Mouse (Mus musculus) gastrocnemius, adult 18-20 months (tissue): Measurements from ENCODE around the gene Fam168a. TPM values are rescaled to one million over a fixed set of nuclear protein-coding genes. Genes with fewer than 3 reads are reported as not detected.

Source experiments
- DNase-seq: peaks from one replicate; pipeline ENCODE4 v3.0.0; 2021; ENCODE audit warnings: low spot score
- total RNA-seq, 2 experiments: library from RNA; stranded (reverse); gene quantifications; 2 replicates each; pipeline ENCODE4 v1.2.3; 2021

Fam168a gene
- total RNA-seq, 2 experiments from 2014 or later = 38.8 to 43.5 TPM

GRCm38 (mm10) chr7:100770669-100771341 is 64.4 kb downstream of the Fam168a start:
- no peak for DNase-seq

- no peak for DNase-seq
Measured at GRCm38 (mm10) chr7:100774189-100774588, 67.8 kb downstream of the Fam168a start.

- no peak for DNase-seq
Measured at GRCm38 (mm10) chr7:100775810-100776209, 69.4 kb downstream of the Fam168a start.

DNA sequence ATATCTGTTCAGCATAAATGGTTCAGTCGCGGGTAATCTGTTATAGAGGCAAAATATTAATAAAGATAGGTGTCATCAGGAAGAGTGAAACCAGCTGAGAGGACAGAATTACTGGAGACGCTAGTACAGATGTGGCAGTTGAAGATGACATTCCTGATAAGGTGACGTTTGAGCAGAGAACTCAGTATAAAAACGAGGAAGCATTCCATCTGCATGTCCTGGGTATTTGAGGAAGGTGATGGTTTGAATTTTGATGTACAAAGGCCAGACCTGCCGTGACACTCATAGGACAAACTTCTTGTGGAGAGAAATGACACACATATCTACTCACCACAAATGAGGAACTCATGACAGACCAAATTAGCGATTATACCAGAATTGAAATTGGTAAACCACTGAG is 73.8 kb downstream of the Fam168a start:
- no peak for DNase-seq

GRCm38 (mm10) chr7:100784650-100785049 is 78.2 kb downstream of the Fam168a start:
- no peak for DNase-seq

DNA sequence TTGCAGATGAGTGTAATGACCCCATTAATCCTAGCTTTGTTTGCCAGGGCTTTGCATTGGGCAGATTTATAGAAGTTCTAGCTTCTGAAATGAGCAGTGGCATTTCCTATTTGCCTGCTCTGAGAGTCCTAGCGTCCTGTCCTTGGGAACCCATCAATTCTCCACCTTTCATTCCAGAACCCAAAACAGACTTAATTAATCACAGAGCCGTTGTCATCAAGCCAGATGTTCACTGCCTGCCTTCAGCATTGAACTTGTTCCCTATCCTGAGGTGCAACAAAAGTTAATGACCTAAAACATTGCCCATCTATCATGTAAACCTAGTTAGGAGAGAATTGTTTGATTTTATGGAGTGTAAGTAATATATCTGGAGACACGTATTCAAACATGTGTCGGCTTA is 79.0 kb downstream of the Fam168a start:
- no peak for DNase-seq

DNA sequence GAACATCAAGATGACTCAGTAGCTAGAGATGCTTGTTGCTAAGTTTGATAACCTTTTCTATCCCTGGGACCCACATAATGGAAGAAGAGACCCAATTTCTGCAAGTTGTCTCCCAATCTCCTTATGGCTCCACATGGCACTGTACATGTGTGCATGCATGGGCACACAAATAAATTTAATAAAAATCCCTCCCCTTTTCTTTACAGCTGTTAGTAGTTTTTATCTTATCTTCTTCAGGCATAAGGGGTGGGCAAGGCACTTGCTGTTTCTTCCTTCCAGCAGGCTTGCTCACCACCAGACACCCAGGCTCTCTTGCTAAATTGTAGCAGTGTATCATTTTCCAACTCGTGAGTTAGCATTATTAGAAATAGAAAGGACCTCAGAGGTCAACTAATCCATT is 79.6 kb downstream of the Fam168a start:
- no peak for DNase-seq

DNA sequence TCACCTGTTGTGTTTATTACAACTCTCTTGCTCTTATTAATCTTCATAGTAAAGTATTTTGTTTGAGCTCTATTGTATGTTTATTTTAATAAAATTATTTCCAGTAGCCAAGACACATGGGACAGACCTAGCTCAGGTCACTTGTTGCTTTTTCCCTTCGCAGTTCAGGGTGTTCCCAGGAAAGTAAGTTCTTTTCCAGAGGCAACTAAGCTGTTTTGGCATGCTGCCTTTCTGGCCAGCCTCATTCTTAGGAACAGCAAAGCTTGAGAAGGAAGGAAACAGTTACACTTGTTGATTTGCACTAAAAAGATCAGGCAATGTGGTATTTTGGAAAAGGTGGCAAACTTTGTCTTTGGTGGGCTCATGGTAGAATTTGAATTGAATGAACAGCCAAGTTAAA is 81.9 kb downstream of the Fam168a start:
- DNase-seq = peak; percentile 61

DNA sequence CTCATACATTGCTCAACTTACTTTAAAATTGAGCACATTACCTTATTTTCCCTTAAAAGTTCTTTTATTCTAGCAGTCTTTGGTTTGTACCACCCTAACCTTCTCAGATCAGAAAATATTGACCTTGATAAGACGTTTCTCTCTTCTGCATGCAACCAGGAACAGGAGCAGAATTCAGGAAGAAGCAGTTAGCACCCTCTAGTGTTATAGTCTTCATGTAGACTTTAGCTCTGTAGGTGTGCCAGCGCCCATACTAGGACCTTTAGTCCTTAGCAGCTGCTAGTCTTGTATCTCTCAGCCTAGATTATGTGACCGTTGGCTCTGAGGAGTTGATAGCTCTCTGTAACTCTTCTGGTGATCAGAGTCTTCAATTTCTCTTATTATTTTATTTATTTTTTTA is 92.4 kb downstream of the Fam168a start:
- peak; percentile 29 for DNase-seq

DNA sequence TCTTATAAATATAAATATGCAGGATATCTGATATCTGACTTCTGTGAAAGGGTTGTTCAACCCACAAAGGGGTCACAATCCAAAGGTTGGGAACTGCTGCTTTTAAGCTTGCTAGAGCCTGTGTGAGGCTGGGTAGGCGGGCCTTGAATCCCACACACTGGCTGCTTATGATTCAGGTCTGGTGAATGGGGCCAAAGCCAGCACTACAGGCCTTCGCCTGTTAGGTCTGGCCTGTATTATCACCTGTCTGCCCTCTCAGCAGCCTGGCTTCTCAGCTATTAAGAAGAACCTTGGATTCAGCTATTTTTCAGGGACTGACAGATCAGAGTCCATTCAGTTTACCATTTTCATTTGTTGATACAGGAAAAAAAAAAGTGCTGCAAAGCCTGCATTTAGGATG is 99.0 kb downstream of the Fam168a start:
- DNase-seq = no peak

DNA sequence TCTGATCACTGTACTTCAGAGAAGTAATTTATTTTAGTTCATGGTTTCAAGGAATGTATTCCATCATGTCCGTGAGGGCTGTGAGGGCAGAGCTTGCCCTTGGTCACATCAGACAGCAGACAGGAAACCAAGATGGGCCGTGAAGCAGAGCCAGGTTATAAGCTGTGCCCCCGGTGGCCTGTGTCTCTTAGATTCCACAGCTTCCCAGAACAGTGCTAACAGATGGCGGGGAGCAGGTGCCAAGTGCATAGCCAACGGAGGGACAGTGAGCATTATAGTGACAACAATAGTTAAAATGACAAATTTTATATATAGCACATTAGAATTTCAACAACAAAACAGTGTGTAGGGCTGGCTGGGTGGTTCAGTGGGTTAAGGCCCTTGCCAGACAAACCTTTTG is 105.5 kb downstream of the Fam168a start:
- no peak for DNase-seq

- no peak for DNase-seq
Measured at GRCm38 (mm10) chr7:100812641-100813040, 106.2 kb downstream of the Fam168a start.

DNA sequence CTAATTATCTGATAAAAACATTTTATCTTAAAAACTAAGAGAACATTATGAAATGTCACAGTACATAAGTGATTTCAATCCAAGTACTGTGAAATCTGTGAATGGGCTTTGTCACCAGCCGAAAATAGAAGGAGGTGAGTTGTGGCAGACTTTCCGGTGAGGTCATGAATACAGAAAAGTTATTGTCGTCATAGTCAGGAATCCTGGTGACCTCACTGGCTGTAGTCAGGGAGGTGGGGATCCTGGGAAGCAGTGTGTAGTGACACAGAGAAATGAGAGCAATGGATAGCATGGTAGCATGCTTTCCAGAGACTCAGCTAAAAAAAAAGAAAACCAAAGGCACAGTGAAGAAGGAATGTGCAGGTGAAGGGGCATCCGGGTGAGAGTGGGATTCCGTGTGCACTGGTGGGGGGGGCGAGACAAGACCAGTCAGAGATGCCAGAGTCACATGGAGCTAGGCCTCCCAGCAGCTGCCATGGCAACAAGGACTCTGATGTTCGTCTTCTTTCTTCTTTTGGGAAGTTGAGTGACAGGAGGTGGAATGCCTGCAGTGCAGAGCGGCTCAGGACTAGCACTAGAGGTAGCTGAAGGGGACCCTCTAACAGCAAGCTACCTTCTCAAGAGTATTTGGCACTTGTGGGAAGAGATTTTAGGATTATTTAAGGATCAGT is 109.6 kb downstream of the Fam168a start:
- DNase-seq = peak; percentile 18

GRCm38 (mm10) chr7:100816759-100817441 is 110.5 kb downstream of the Fam168a start:
- DNase-seq = no peak

DNA sequence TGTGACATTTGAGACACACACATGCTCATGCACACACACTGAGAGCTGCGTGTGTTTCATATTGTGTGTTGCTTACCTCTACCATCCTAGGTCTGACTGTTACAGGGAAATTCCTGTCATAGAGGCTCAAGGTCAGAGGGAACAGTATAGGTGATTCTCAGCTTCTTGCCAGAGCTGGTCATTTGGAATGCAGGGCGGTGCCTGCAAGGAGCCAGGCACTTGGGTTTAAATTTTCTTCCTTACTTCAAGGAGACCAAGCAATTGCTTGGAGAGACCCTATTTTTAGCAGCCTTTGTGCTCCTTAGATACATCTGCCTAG is 111.0 kb downstream of the Fam168a start:
- DNase-seq = no peak

DNA sequence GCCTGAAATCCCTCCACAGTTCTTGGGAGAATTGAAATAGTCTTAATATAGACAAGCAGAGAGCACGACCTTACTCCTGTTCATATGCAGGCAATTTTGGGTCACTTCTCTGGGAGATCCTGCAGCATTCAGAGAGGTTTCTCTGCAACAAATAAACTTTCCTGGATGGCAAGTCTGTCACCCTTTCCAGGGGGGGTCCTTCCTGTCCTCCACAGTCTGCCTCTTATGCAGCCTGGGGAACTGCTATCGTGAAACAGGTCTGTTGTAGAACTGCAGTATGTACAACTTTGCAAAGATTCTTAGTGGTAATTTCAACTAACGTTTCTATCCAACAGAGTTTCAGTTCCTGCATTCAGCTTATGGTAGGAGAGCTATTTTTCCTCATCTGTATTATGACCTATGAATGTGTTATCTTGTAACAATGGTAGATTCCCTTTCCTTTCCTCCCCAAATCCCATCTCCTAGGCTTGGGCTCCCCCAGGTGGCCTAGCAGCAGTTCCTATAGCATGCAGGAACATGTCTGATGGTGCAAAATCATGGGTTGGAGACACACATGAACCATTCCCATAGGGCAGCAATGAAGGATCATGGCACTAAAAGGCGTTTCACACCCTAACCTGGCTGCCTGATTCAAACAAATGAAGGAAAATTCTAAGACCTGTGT is 112.1 kb downstream of the Fam168a start:
- no peak for DNase-seq

DNA sequence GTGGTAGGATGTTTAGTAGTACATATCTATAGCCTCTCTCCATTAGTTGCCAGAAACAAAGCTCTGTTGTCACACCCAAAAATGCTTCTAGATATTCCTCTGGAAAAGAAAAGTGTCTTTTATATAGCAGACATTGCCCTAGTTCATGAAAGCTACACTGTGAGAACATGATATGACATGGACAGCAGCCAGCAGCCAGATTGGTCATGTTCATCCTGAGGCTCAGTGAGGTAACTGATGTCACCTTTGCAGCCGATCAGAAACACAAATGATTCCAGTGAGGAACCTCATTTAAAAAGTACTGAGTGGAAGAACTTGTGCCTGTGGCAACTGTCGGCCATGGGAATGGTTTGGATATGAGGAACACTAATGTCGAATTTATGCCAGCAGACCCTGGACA is 118.2 kb downstream of the Fam168a start:
- DNase-seq = peak; percentile 66

DNA sequence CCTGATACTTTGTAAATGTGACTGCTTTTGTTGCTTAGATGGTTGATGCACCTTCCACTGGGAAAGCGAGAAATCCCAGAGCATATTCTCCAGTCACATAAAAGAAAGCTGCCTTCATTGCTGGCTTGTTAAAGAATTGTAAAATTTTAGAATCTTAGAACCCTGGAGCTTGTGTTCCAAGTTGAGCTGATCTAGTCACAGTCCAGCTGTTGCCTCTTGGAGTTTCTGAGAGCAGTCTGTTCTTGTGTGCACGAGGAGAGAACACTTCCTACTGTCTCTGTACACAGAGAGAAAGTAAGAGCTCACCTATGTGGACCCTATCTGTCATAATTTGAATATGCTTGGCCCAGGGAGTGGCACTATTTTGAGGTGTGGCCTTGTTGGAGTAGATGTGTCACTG is 122.1 kb downstream of the Fam168a start:
- DNase-seq = no peak

DNA sequence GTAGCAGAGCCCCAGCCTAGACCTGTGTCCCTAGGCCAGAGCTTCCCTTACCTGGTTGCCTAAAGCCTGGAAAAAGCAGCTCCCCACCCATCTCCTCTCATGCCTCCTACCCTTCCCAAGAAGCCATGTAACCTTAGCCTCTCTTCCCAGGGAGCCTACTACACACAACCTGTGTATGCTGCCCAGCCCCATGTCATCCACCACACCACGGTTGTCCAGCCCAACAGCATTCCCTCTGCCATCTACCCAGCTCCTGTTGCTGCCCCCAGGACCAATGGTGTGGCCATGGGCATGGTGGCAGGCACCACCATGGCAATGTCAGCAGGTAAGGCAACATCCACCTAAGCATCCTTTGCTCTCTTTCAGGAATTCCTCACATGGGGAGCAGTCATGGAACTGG is 127.4 kb downstream of the Fam168a start:
- DNase-seq = no peak

- DNase-seq = no peak
Measured at GRCm38 (mm10) chr7:100835168-100835567, 128.7 kb downstream of the Fam168a start.

GRCm38 (mm10) chr7:100835711-100836110 is 129.3 kb downstream of the Fam168a start:
- no peak for DNase-seq

DNA sequence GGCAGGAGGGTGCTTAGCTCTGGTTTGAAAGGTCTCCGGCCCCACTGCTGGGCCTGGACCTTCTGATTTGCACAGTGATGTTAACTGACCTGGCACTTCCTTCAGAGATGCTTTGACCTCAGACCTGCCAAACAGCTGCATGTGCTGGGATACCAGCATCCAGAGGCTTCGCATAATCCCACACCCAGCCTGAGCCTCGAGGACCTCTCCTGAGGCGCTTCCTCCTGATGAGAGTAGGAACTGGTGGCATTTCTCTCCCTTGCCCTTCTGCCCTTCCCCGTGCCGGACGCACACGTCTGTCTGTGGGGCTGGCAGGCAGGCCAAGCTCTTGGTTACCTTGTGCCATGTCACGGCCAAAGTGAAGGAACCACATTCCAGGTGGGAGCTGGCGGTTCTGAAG is 130.2 kb downstream of the Fam168a start:
- no peak for DNase-seq
